Mouse (Mus musculus) hindbrain, embryonic 11.5 days (tissue): Measurements from ENCODE around the gene Tmem8. TPM values are rescaled to one million over a fixed set of nuclear protein-coding genes. Genes with fewer than 3 reads are reported as not detected.

ENCODE experiments used
- ATAC-seq: fragments of 200-750 bp; cut with Nextera tagmentation; 2 replicates; pipeline ENCODE4 v1.8.0; 2017; ENCODE audit warnings: mild to moderate bottlenecking, moderate TSS enrichment, moderate library complexity; ENCODE audit not compliant: low FRiP score
- DNase-seq: peaks from one replicate; pipeline ENCODE4 v3.0.0-alpha.2; 2015; ENCODE audit warnings: low spot score
- H3K27ac ChIP-seq: fragments of 300-500 bp; sonication (generic); 2 replicates; pipeline ENCODE4 v1.5.1; 2014; ENCODE audit warnings: mild to moderate bottlenecking, low read depth, low read length
- H3K27me3 ChIP-seq: fragments of 300-500 bp; sonication (generic); 2 replicates; pipeline ENCODE4 v1.6.1; 2014; ENCODE audit warnings: mild to moderate bottlenecking, low read length, moderate library complexity, mixed read lengths; ENCODE audit not compliant: control insufficient read depth, insufficient read depth
- H3K36me3 ChIP-seq: fragments of 300-500 bp; sonication (generic); 2 replicates; pipeline ENCODE4 v1.6.1; 2014; ENCODE audit warnings: mild to moderate bottlenecking, low read length, moderate library complexity, mixed read lengths; ENCODE audit not compliant: control insufficient read depth, insufficient read depth
- H3K4me1 ChIP-seq: fragments of 300-500 bp; sonication (generic); replicated peaks from 2 replicates; pipeline ENCODE4 v1.6.1; 2014; ENCODE audit warnings: low read length, mixed read lengths; ENCODE audit not compliant: control insufficient read depth, insufficient read depth
- H3K4me2 ChIP-seq: fragments of 300-500 bp; sonication (generic); replicated peaks from 2 replicates; pipeline ENCODE4 v1.6.1; 2014; ENCODE audit warnings: mild to moderate bottlenecking, low read depth, low read length
- H3K4me3 ChIP-seq: fragments of 300-500 bp; sonication (generic); 2 replicates; pipeline ENCODE4 v1.5.1; 2014; ENCODE audit warnings: low read depth, low read length
- H3K9ac ChIP-seq: fragments of 300-500 bp; sonication (generic); 2 replicates; pipeline ENCODE4 v1.6.1; 2014; ENCODE audit warnings: low read depth, low read length
- H3K9me3 ChIP-seq: fragments of 300-500 bp; sonication (generic); 2 replicates; pipeline ENCODE4 v1.6.1; 2016; ENCODE audit warnings: low read length; ENCODE audit not compliant: control insufficient read depth
- WGBS: fragments of 180-500 bp; shearing (Covaris S2); extraction: QIAGEN DNeasy Blood & Tissue Kit; methylation state at CpG from one replicate; pipeline ENCODE4 v1.1.7; 2014; 5-methylcytosine and 5-hydroxymethylcytosine counted together
- polyA plus RNA-seq: library from polyadenylated mRNA; unstranded; fragments of >200 nt; fragmentation: Nextera tagmentation; extraction: Ambion mirVana; gene quantifications from 2 replicates; pipeline ENCODE4 v1.2.1, GENCODE M21; 2014

Tmem8 gene
- polyA plus RNA-seq, 1 experiment from 2014 or later, result 1.1 TPM

- H3K9ac ChIP-seq, result no peak overlapping the region
- peaks cover 42% of the 10 kb centered on the region for H3K27me3 ChIP-seq
- ATAC-seq, result no peak
- H3K27ac ChIP-seq, result no peak overlapping the region
- H3K4me1 ChIP-seq, result peaks cover 5% of the 10 kb centered on the region
- H3K4me2 ChIP-seq, result no peak overlapping the region
- no peaks in the 10 kb centered on the region for H3K36me3 ChIP-seq
- no peaks in the 10 kb centered on the region for H3K9me3 ChIP-seq
- H3K4me3 ChIP-seq, result no peak overlapping the region
- 81% methylated on average over 7 of the region's 7 CpGs for WGBS
- DNase-seq, result no peak
These were observed 2.3 kb downstream of the Tmem8 start for GRCm38 (mm10) chr17:26115205-26115898.

GRCm38 (mm10) chr17:26115956-26116487 is 2.9 kb downstream of the Tmem8 start:
- Histone ChIP-seq H3K36me3 (no peaks in the 10 kb centered on the region), H3K27ac (no peak overlapping the region), H3K4me3 (no peak overlapping the region), H3K9me3 (no peaks in the 10 kb centered on the region), H3K9ac (no peak overlapping the region), H3K4me1 (peaks cover 5% of the 10 kb centered on the region), H3K27me3 (peaks cover 37% of the 10 kb centered on the region), H3K4me2 (no peak overlapping the region)
- DNase-seq, result no peak
- no CpG with 5 or more reads among the region's 3 CpGs for WGBS
- no peak for ATAC-seq

DNA sequence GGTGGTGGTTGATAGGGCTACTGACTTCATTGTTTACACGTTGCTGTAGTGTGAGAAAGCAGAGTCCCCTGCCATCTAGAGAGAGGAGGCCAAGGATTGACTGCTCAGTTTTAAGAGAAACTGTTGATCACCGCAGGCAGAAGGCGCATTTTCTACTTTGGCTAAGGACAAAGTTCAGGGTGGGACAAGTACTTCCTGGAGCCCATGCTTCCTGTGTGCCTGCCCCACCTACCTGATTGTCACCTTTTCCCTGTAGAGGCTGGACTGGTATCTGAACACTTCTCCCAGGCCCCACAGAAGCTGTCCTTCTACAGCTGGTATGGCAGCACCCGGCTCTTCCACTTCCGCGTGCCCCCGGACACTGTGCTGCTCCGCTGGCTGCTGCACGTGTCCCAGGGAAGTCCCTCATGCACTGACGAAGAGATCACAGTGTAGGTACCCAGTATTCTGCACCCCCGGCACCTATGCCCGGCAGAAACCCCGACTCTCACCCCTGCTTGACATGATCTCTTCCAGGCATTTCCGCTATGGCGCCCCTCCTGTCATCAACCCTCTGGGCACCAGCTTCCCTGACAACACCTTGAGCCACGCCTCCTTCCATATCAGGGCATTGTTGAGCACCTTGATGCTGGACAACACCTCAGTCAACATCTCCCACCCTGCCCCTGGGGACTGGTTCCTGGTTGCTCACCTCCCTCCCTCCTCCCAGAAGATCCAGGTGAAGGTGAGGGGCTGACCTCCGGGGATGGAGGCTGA is 3.6 kb downstream of the Tmem8 start:
- ATAC-seq (no peak), DNase-seq (no peak)
- no peak overlapping the region for H3K9ac ChIP-seq
- H3K9me3 ChIP-seq, result no peaks in the 10 kb centered on the region
- H3K36me3 ChIP-seq, result no peaks in the 10 kb centered on the region
- H3K4me1 ChIP-seq, result peaks cover 5% of the 10 kb centered on the region
- WGBS, result 88% methylated on average over 17 of the region's 17 CpGs
- no peak overlapping the region for H3K4me2 ChIP-seq
- H3K4me3 ChIP-seq, result no peak overlapping the region
- peaks cover 31% of the 10 kb centered on the region for H3K27me3 ChIP-seq
- no peak overlapping the region for H3K27ac ChIP-seq

GRCm38 (mm10) chr17:26119766-26120710 is 6.9 kb downstream of the Tmem8 start:
- Histone ChIP-seq H3K9me3 (no peaks in the 10 kb centered on the region), H3K4me2 (no peak overlapping the region), H3K4me3 (no peak overlapping the region), H3K36me3 (no peaks in the 10 kb centered on the region), H3K4me1 (peaks cover 7% of the 10 kb centered on the region), H3K27ac (no peak overlapping the region), H3K9ac (no peak overlapping the region), H3K27me3 (peaks cover 8% of the 10 kb centered on the region)
- 52% methylated on average over 33 of the region's 33 CpGs for WGBS
- ATAC-seq (no peak), DNase-seq (peak; percentile 79)

- no peak for ATAC-seq
- WGBS, result 65% methylated on average over 5 of the region's 5 CpGs
These were observed 9.5 kb downstream of the Tmem8 start for GRCm38 (mm10) chr17:26122431-26123140.

DNA sequence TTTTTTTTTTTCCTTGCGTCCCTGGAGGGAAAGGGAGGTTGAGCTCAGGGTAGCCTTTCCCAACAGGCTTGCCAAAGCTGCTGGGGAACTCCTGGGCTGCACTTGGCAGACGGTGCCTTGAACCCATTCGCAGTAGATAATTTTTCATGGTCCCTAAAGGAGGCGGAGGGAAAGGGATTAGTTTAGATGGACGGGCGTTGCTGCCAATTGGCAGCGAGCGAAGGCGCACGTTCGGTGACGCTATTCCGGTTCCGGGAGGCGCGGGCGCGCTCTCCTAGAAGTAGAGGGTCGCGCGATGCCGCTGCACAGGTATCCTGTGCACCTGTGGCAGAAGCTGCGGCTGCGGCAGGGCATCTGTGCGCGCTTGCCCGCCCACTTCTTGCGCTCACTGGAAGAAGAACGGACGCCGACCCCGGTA is 10.2 kb downstream of the Tmem8 start, which contains the start of gene Mrpl28:
Gene Mrpl28 (plus strand): TSS at position 234 of the 418 bp plus-strand sequence.
- no peaks in the 10 kb centered on the region for H3K36me3 ChIP-seq
- DNase-seq (peak; percentile 98), ATAC-seq (peak; percentile 85)
- no peaks in the 10 kb centered on the region for H3K27me3 ChIP-seq
- H3K4me1 ChIP-seq, result peaks cover 7% of the 10 kb centered on the region
- WGBS, result under 1% methylated on average over 32 of the region's 32 CpGs
- no peak within 1 kb of the TSS for H3K27ac ChIP-seq
- H3K4me2 ChIP-seq, result peak within 1 kb of the TSS; percentile 81
- peak within 1 kb of the TSS; percentile 98 for H3K4me3 ChIP-seq
- H3K9me3 ChIP-seq, result no peaks in the 10 kb centered on the region
- H3K9ac ChIP-seq, result peak within 1 kb of the TSS; percentile 83

More at GRCm38 (mm10) chr17:26122431-26123140, 9.5 kb downstream of the Tmem8 start:
- H3K27ac ChIP-seq, result no peak overlapping the region
- DNase-seq, result no peak
- no peaks in the 10 kb centered on the region for H3K9me3 ChIP-seq
- no peak overlapping the region for H3K9ac ChIP-seq
- no peaks in the 10 kb centered on the region for H3K36me3 ChIP-seq
- no peak overlapping the region for H3K4me2 ChIP-seq
- H3K4me3 ChIP-seq, result no peak overlapping the region
- H3K27me3 ChIP-seq, result no peaks in the 10 kb centered on the region; the same call in 1 of the 2 replicates
- H3K4me1 ChIP-seq, result peaks cover 7% of the 10 kb centered on the region

DNA sequence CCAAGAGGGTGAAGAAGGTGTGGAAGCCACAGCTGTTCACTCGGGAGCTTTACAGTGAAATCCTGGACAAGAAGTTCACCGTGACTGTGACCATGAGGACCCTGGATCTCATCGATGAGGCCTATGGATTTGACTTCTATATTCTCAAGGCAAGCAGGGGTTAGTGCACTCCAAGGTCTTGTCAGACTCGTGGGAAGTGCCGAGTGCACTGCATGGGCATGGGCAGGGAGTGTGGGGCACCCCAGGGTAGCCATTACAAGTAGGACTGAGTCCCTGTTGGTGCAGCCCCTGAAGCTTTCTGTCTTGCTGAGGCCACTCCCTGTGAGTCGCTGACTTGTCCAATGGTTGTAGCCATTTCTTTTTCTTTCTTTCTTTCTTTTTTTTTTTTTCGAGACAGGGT is 11.5 kb downstream of the Tmem8 start:
- peak overlapping the region; percentile 81 for H3K4me2 ChIP-seq
- no peak overlapping the region for H3K27ac ChIP-seq
- H3K36me3 ChIP-seq, result 0 out of 2 replicates have a peak, but pooled peaks cover 3% of the 10 kb centered on the region
- H3K9ac ChIP-seq, result peak overlapping the region; percentile 83; the same call in 1 of the 2 replicates
- no peaks in the 10 kb centered on the region for H3K9me3 ChIP-seq
- peak overlapping the region; percentile 98 for H3K4me3 ChIP-seq
- 88% methylated on average over 7 of the region's 7 CpGs for WGBS
- no peaks in the 10 kb centered on the region for H3K27me3 ChIP-seq
- no peak for DNase-seq
- ATAC-seq, result no peak
- peaks cover 7% of the 10 kb centered on the region for H3K4me1 ChIP-seq
